Mouse (Mus musculus) cerebellum, postnatal 25 days (tissue): ENCODE data around the gene Mxi1.
"Not testable (repeated sequence)": the region's sequence is repeated elsewhere in the genome, so short reads cannot be mapped to it uniquely, and the experiment has no call there.

Experiments
- DNase-seq, 2 experiments: peaks; one replicate each; pipeline ENCODE4 v3.0.0; 2021; ENCODE audit warnings: mixed read lengths in 2 of 2

Mxi1 gene

DNA sequence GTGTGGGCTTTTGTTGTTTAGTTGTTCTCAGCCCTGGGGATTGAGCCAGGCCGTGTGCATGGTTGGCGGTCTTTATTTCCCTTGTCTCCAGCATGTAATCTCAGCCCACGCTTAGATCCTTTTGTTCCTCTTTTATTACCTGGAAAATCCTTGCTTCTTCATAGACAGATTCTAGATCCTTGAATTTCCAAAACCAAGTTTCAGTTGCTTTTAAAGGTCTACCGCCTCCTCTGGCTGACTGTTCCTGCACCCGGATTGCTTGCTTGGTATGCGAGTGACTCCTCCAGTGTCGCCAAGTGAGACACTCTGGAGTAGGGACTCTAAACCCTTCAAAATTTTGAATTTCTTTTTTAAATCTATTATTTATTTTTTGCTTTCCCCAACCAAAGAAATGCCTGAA lies 56.6 kb downstream of the Mxi1 start:
- peak; percentile 12 to 31 for DNase-seq

GRCm38 (mm10) chr19:53369469-53370043 lies 59.2 kb downstream of the Mxi1 start:
- peak; percentile 88 to 94 for DNase-seq

GRCm38 (mm10) chr19:53370233-53370632 lies 59.9 kb downstream of the Mxi1 start:
- peak; percentile 24 to 33 for DNase-seq

- no peak for DNase-seq
Measured at GRCm38 (mm10) chr19:53371666-53372065, 61.3 kb downstream of the Mxi1 start, which contains the start of gene Gm10197. Gene Gm10197 (minus strand): TSS chr19:53371766.

- no peak for DNase-seq
Measured at GRCm38 (mm10) chr19:53373570-53373969, 63.3 kb downstream of the Mxi1 start.

DNA sequence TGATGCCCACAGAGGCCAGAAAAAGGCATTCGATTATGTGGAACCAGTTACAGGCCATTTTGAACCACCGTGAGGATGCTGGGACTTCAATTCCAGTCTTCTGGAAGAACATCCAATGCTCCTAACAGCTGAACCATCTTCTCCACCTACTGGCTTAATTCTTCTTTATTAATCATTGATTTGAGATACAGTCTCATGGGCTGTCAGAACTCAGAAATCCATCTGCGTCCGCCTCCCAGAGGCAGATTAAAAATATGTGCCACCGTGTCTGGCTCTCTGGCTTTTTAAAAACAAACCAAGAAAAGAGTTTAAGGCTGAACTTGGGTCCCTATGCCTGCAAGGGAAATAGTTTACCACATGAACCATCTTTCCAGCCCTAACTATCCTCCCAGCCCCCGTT lies 65.0 kb downstream of the Mxi1 start:
- DNase-seq = no peak

DNA sequence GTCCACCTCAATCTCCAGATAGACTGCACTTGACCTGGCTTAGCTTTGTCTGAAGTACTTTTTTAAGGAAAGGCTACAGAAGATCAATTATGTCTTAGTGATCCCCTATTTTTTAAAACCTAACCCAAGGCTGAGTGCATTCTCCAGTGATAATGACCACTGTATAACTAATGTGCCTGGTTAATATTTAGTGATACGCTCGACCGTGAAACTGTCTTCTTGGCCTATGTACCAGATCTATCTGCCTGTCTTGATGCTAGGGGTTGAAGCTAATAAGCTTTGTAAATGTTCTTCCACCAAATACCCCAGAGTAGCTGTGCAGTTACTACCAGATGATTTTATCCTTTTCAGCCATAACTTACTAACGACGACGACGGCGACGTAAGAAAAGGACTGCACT lies 65.5 kb downstream of the Mxi1 start:
- no peak for DNase-seq

GRCm38 (mm10) chr19:53377652-53378051 lies 67.3 kb downstream of the Mxi1 start:
- DNase-seq = no peak

DNA sequence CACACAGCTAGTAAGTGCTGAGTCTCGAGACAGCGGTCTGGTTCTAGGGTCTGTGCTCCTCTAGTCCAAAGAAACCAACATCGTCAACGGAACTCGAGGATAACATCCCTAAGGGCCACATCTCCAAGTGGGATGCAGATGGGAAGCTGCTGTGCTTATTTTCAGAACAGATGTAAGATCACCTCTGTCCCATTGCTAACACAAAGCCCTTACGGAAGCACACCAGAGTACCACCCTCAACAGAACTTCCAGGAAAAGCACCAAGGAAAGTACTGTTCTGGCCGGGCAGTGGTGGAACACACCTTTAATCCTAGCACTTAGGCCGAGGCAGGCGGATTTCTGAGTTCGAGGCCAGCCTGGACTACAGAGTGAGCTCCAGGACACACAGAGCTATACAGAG lies 68.1 kb downstream of the Mxi1 start:
- no peak for DNase-seq

DNA sequence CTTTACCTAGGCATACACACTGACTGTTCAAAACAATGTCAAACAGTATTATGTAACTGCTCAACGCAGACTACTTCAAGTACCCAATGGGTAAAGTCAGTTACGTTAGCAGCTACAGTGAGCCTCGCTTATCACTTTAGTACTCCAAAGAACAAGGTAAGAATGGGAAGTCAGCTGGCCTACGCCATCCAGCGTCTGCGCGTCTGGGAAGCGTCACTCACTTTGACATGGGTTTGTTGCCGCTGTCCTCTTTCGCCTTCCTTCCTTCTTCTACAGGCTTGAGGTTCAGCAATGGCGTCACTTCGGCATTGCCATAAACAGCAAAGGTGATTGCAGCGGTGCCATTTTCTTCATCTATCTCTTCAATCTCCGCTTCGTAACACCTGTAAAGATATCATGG lies 73.0 kb downstream of the Mxi1 start:
- no peak for DNase-seq

- DNase-seq = no peak
Measured at GRCm38 (mm10) chr19:53389417-53389816, 79.1 kb downstream of the Mxi1 start.

DNA sequence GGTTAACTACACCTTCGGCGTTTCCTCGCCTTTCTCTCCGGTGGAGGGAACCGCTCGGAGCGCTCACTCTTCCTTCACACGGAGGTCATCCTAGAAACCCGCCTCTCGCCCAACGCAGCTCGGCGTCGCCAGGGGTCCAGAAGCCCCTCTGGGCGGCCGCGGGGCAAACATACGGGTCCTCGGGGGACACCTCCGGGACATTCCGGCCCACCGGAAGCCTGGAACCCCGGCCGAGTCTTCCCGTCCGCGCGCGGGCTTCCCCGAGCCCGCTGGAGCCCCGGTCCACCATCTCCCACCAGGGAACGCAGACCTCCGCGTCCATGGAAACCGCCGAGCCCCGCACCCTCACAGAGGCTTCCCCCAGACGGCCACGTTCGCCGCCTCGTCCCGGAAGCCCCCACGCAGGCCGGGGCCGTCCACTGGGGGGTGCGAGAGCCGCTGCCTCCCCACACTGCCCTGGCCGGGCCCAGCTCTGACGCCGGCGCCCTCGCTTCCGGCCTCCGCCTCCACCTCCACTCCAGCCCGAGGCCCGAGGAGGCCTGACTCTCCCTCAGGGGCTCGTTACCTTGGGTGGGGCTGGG lies 79.6 kb downstream of the Mxi1 start:
- no peak for DNase-seq

DNA sequence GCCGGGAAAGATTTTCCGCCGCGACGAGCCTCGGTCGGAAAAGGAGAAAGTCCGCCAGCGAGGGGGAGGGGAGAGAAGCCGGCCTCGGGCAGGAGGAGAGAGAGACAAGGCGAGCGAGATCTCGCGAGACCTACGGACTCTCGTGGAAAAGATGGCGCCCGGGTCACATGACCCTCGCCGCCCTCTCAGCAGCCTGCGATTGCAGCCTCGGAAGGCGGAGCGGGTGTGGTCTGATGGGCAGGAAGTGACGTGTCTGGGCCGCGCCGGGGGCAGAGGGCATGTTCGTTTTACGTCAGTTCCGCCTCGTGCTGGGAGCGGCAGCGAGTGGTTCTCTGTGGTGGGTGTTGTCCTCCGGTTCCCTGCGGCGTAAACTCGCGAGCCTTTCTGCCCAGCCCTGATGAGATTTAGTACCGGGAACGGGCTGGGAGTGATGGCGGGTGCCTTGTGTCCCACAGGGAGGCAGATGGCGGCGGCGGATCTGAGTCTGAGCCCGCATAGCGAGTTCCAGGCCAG lies 80.2 kb downstream of the Mxi1 start, which contains the start of gene Smndc1:
Smndc1 (minus strand) TSS at position 84 of the 513 bp plus-strand sequence.
- DNase-seq = peak; percentile 99 to 100

DNA sequence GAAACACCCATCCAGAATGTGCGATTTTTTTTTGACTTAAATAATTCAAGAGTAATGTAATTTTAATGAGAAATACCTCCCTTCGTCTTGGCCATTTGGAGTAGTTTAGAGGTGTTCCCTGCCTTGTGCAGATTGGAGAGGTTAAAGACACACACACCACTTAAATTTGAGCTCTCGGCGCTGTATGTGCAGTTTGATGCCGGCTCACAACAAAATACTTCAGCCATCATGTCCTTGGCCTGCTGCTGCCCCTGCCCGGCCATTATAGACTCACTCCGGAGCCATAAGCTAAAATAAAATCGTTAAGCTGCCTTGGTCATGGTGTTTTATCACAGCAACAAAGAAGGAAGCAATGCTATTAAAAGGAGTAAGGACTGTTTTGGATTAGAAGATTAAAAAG lies 81.1 kb downstream of the Mxi1 start:
- peak in 1 of 2 experiments; percentile 22 for DNase-seq

DNA sequence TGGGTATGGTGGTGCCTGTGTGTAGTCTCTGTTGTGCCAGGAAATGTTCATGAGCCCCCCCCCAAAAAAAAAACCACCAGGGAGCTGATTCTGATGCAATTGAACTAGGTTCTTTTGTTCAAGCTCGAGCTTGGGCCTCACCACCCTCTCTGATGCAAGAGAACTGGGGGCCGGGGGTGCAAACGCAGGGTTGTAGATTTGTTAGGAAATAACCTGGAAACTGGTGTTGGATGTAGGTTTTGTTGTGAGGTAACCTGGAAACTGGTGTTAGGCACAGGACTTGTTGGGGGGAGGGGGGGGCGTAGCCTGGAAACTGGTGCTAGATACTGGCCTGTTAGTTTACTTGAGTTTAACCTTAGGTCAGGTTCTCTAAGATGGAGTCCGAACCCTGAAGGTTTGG lies 81.5 kb downstream of the Mxi1 start:
- DNase-seq = peak in 1 of 2 experiments; percentile 25

- DNase-seq = peak in 1 of 2 experiments; percentile 6
Measured at GRCm38 (mm10) chr19:53392781-53393343, 82.5 kb downstream of the Mxi1 start.

DNA sequence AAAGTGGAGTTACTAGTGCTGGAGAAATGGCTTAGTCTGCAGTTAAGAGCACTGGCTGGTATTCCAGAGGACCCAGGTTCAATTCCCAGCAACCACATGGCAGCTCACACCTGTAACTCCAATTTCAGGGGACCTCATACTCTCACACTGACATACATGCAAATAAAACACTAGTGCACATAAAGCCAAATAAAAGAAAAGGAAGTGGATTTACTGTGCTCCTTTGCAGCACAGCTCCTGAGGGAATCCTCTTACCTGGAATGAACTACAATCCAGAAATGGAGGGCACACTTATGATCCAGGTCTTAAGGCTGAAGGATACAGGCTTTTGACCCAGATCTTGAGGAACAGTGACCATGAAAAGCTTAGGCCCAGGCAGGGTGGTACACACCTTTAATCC lies 83.3 kb downstream of the Mxi1 start:
- peak in 1 of 2 experiments; percentile 0 for DNase-seq

DNA sequence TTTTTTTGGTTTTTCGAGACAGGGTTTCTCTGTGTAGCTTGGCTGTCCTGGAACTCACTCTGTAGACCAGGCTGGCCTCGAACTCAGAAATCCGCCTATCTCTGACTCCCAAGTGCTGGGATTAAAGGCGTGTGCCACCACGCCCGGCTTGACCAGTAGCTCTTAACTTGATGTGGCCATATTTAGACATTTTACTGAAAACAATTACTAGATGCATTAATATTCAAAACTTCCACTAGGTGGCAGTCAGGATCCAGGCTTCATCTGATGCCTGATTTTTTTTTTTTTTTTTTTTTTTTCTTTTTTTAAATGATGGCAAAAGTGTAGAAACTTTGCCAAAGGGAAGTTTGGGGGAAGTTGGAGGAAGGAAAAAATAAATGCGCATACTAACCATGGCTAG lies 84.2 kb downstream of the Mxi1 start:
- DNase-seq = peak; percentile 66 to 67

GRCm38 (mm10) chr19:53394956-53395355 lies 84.6 kb downstream of the Mxi1 start:
- DNase-seq = peak in 1 of 2 experiments; percentile 22

DNA sequence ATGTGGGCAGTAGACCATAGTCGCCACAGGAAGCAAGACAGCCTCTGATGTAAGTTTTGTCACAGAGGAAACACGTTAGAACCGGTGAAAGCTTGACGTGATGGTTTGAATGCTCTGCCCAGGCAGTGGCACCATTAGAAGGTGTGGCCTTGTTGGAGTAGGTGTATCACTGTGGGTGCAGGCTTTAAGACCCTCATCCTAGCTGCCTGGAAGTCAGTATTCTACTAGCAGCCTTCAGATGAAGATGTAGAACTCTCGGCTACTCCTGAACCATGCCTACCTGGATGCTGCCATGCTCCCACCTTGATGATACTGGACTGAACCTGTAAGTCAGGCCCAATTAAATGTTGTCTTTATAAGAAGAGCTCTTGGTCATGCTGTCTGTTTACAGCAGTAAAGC lies 85.5 kb downstream of the Mxi1 start:
- DNase-seq = not testable (repeated sequence)

DNA sequence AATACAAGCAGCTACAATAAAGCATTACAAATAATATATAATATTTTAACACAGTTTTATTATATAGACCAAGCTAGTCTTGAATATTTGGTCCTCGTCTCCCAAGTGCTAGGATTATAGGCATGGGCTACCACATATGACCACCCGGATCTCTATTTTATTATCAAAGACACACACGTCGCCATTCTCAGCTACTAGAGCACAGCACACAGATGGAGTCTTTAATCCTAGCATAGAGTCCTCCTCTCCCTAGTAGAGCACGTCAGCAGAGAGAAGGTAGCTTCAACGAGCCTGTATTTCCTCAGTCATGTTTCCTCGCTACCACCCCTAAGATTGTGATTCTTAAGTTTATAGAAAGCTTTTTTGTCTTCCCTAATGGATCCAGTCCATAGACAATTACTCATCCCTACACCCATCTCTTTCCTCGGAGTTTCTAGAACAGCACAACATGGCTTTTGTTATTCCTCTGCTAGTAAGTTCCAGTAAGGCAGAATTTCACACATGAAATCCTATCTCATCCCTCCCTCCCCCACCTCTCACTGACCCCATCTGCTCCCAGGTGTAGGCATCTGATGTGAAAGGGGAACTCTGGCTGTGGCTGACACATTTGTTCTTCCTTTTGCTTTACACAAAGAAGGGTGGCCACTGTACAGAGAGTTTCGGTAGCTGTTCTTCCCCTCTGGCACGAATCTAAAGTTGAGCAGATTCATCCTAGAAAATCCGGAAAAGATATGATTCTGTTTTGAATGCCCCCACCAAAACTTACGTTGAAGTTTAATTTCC lies 87.3 kb downstream of the Mxi1 start:
- peak in 1 of 2 experiments; percentile 2 for DNase-seq

GRCm38 (mm10) chr19:53399213-53399612 lies 88.9 kb downstream of the Mxi1 start:
- peak in 1 of 2 experiments; percentile 3 for DNase-seq
